Mouse (Mus musculus) erythroblast, adult 5-6 weeks (primary cell): ENCODE results near the gene Pprc1. TPM values are rescaled to one million over a fixed set of nuclear protein-coding genes. Genes with fewer than 3 reads are reported as not detected.
A peak's percentile ranks its signal among the peaks of the same experiment; 100 is the strongest.

ENCODE experiments used
- ATAC-seq: replicated peaks from 2 replicates; pipeline ENCODE4 v1.8.0; 2016; ENCODE audit warnings: moderate number of reproducible peaks, mild to moderate bottlenecking, moderate TSS enrichment, inconsistent platforms; ENCODE audit not compliant: poor library complexity, low FRiP score, severe bottlenecking
- total RNA-seq, 2 experiments: library from RNA; stranded (forward) in 1 of 2; stranded (reverse) in 1 of 2; fragments of 150-400 nt in 1 of 2; fragments of 200-764, 138-1000 nt in 1 of 2; gene quantifications; 2 replicates each; pipeline versions ENCODE4 v1.2.3 to v1.2.4; 2015 to 2017; ENCODE audit warnings: low replicate concordance in 2 of 2

Gene Pprc1
- 19.6 and 30.7 TPM in 2 replicates for total RNA-seq (2015; ENCODE audit: low replicate concordance)
- total RNA-seq (2017; ENCODE audit: low replicate concordance): 11.7 and 20.1 TPM in 2 replicates

- ATAC-seq: 0 out of 2 replicates have a peak, but pooled peaks have one; percentile 1
Observed at GRCm38 (mm10) chr19:46044271-46044992, at the start of gene Pprc1. Gene Pprc1, plus strand, starts transcription at chr19:46044886.

DNA sequence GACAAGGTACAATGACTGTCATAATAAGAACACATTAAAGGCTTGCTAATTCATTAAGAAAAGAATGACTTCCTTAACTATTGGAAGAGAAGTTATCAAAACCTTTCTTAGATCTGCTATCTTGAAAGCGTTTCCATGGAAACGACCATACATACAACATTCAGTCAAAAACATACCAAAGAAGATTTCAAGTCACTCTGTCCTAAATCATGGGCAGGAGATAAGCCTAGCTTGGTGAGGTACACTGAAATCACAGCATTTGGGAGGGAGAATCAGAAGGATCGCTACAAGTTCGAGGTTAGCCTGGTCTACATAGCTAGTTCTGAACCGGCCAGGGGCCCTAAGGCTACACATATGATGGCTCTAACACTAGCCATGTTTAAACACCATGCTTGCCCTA is 47.3 kb upstream of the Pprc1 start:
- ATAC-seq: no peak

GRCm38 (mm10) chr19:45997785-45998693 is 46.6 kb upstream of the Pprc1 start, which contains the start of gene Armh3:
Gene Armh3, minus strand, starts transcription at chr19:45998488.
- ATAC-seq: peak; percentile 94

DNA sequence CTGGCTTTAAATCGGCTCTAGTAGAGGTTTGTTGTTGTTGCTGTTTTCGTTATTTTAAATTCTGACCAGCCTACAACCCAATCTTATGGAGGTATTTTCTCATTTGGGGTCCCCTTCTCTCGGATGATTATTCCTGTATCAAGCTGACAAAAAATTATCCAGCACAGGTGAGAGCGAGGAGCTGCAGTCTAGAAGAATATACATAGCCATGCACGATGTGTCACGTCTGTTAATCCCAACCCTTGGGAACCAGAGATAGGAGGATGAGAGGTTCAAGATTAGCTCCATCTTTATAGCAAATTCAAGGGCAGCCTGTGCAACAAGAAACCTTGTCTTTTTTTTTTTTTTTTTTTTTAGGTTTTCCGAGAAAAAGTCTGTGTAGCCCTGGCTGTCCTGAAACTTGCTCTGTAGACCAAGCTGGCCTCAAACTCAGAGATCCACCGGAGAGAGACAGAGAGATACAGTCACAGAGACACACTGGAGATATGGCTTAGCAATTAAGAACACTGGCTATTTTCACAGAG is 45.9 kb upstream of the Pprc1 start:
- ATAC-seq: no peak

DNA sequence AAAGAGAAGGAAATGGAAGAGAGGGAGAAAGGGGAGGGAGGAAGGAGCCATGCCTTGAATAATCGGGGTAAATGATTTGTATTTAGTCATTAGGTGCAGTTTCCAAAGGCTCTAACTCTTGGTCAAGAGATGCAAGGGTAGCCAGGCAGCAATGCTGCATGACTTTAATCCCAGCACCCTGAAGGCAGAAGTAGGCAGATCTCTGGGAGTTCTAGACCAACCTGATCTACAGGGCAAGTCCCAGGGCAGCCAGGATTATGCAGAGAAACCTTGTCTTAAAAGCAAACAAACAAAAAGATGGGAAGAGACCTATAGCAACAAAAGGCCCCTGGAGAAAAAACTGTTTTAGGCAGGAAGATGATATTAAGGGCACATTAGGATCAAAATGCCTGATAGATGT is 45.3 kb upstream of the Pprc1 start:
- ATAC-seq: no peak

DNA sequence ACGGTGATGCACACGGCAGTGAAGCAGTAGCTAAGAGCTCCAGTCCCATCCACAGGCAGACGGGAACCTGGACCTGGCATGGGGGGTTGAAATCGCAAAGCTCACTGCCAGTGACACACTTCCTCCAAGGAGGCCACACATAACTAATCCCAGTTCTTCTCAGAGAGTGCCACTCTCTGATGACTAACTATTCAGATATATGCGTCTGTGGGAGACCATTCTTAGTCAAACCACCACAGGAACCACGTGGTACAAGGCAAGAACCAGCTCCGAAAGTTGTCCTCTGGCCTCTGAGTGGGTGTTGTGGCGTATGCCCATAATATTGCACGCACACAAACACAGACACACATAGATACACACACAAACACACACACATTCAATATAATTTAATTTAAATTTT is 42.4 kb upstream of the Pprc1 start:
- no peak for ATAC-seq

- ATAC-seq: peak; percentile 94
Observed at GRCm38 (mm10) chr19:46003371-46004226, 41.1 kb upstream of the Pprc1 start, which contains the start of gene Hps6. Gene Hps6, plus strand, starts transcription at chr19:46003508.

- ATAC-seq: no peak
Observed at GRCm38 (mm10) chr19:46004814-46005466, 39.7 kb upstream of the Pprc1 start.

DNA sequence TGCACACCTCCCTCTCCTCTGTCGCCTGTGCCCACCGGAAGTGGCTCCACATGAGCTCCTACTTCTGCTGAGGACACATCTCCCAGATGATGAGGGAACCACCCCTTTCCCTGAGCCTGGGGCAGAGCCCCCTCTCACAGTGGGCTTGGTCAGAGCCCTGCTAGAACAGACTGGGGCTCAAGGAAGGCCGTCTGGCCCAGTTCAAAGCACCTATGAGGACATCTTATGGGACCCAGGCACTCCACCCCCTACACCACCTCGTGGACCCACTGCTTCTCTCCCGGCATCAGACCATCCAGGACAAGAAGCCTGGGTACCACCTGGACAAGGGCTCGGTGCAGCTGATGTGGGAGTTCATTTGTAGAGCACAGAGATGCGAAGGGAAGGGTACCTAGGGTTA is 39.0 kb upstream of the Pprc1 start:
- no peak for ATAC-seq

DNA sequence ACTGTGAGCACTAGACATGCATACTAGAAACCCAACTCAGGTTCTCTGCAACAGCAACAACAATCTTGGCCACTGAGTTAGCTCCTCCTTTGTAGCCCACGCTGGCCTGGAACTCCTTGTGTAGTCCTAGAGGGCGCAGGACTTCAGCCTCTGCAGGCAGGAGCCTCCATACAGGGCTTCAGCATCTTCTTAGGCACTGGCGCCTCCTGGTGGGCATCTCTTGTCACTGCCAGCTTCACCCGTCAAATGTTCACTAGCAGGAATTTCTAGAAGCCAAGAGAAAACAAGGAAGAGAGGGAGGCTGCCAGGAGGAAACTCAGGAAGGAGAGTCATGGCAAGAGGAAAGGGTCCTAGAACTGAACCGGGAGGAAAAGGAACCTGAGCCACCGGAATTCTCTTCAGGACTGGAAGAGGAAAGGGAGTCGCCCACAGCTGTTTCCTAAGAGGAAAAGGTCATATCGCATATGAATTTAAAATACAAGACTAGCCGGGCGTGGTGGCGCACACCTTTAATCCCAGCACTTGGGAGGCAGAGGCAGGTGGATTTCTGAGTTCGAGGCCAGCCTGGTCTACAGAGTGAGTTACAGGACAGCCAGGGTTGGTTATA is 30.0 kb upstream of the Pprc1 start:
- peak; percentile 96 for ATAC-seq

GRCm38 (mm10) chr19:46016023-46016422 is 28.7 kb upstream of the Pprc1 start:
- no peak for ATAC-seq

- ATAC-seq: no peak
Observed at GRCm38 (mm10) chr19:46024959-46025358, 19.7 kb upstream of the Pprc1 start.

GRCm38 (mm10) chr19:46026567-46026966 is 18.1 kb upstream of the Pprc1 start:
- no peak for ATAC-seq

- ATAC-seq: no peak
Observed at GRCm38 (mm10) chr19:46028747-46029320, 15.9 kb upstream of the Pprc1 start.

GRCm38 (mm10) chr19:46029652-46030051 is 15.0 kb upstream of the Pprc1 start:
- no peak for ATAC-seq

- no peak for ATAC-seq
Observed at GRCm38 (mm10) chr19:46030196-46030983, 14.3 kb upstream of the Pprc1 start.

DNA sequence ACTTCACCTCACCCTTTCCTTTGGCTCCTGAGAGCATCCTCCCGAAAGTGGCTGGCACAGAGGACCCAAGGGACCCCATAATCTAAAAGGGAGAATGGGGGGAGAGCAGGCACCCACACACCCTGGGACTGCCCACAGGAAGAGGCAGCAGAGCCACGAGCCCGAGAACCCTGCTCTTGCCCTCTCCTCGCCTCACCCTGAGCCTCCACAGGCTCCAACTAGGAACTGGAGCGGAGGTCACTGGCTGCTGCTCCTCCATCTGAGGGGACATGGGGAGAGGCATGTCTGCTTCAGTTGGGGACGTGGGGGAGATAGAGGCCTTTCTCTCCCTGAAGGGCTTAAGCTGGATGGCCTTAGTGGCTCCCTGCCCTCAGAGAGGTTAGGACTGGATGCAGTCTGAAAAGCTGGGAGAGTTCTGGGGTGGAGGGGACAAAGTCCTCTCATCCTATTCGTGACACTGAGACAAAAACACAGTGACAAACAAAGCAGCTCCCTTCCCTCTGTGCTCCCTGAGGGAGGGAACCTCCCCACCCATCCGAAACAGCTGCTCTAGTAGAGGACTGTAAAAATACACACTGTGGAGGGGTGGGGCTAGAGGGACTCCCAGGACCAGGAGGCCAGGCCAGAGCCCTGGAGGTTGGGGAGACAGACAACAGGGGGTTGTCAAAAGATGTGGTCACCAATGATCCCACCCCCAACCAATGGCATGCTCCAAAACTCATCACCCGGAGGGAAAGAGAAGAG is 12.8 kb upstream of the Pprc1 start:
- no peak for ATAC-seq
